Mouse (Mus musculus) induced T-regulatory cell, adult 2 months (primary cell): ENCODE measurements around the gene Cdx4.

Experiments
- DNase-seq: peaks from one replicate; pipeline ENCODE4 v3.0.0-alpha.2; 2012; ENCODE audit warnings: low read depth

The Cdx4 gene

DNA sequence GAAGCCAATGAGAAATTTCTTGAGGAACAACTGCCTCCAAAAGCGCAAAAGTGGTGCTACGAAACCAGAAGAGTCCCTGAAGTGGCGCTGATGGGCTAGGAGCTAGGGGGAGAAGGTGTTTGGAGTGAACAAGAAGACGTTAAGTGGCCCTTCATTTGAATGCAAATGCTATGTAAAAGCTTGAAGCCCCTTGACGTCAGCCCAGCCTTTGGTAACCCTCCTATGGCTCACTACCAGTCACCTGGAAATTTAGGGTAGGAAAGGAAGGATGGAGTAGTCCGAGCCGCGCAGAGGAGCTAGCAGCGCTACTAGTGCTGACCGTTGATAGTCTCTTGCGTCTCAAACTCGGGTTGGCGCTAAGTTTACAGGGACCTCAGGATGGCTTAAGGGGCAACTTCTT is at the start of gene Cdx4:
Gene Cdx4 (plus strand): TSS at position 253 of the 400 bp plus-strand sequence.
- no peak for DNase-seq

DNA sequence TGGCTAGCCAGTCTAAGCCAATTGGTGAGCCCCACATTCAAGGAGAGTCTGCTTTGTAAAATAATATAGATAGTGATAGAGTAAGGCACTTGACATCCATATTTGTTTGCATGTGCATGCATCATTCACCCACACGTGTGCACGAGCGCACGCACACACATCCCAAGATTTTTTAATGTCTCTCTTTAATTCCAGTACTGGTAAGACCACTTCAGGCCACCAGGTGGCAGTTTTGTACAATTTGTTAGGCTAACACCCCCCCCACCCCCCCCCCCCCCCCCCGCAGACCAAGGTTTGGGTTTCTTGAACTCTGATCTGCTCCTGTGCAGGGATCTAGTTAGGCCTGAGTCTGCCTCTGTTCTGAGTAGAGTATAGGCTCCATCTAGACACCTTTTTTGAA is 46.9 kb upstream of the Cdx4 start:
- peak; percentile 38 for DNase-seq

DNA sequence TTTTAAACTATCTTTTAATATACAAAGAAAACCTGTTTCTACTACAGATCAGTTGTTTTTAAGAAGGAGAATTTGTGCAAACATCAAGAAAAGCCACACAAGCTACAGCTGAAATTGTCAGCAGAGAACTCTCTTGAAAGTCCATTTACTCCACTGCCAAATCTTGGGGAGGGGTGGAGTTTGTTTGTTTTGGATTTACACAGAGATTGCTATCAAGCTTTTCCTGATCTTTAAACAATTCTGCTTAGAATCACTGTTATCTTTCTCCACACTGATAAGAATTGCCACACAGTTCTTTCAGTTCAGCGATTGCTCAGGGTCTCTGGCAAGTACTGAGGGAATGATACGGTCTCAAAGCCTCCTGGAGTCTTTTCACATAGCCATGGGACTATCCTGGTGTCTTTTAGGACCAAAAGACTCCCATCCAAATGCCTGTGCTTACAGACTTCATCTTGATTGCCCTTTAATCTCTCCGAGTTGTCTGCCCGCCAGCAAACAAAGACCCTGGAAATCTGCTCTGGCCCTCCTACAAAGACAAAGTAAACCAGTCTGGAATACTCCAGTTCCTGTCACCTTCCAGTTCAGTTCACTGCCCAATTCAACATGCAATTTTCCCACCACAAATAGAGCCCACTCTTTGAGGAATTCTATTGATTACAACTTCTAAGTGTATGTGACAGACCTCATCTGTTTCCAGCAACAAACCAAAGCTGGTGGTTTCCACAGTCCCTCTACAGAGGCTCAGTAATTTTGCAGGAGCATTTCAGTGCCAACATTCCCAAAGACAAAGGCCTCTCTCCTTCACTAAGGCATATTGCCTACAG is 34.1 kb upstream of the Cdx4 start:
- DNase-seq: no peak

DNA sequence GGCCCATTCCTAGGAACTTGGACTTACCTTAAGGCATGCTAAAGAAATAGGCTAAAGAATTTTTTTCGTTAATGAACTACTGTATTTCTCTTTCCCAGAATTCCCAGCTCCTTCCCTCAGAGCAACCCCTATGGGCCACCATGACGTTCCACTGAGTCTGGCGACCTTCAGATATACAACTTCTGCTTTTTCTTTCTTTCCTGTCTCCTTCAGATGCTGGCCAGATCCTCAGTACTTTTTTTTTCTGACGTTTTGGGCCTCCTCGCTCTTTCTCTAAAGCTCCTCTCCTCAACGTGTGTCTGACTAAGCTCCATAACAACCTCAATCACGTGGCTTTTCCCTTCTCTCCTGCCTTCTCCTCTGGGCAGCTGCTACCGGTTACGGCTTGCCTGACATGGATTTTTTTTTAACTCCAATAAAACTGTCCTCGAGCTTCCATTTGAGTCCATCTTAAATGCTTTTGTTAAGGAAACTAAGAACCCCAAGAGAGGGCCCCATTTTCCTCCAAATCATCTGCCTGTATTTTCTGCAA is 33.3 kb upstream of the Cdx4 start:
- no peak for DNase-seq

DNA sequence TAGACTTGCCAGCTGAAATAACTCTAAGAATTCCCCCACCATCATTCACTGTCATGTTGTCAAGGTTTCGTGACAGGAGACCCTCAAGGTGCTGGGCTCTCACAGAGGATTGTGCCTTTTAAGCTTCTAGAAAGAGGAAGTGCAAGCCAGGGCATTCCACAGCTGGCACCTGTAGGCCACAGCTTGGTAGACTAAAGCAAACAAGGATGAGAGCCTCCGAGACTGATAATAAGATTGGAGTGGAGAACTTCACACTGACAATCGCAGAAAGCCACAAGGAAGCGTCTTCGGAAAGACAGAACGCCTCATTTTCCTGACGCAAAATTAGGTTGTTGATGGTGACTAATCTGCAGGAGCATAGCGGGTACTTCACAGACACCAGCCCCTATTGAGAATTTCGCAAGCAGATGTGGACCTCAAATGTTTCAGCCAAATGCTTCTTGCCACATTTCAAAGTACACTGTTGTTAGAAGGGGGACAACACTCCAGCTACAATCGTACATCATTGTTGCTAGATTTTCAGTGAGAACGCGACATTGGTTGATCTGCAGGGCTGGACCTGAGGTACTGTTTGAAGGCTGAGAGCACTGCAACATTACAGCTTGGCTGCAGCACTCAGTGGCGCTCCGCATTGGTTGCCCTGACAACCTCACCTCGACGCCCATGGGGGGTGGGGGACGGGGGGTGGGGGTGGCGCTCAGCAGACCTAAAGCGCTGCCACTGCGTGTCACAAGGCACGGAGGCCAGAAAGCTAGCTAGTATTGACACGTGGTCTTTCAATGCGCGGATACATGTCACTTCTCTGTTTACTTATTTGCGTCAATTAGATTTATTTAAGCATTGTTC is 32.5 kb upstream of the Cdx4 start:
- no peak for DNase-seq

DNA sequence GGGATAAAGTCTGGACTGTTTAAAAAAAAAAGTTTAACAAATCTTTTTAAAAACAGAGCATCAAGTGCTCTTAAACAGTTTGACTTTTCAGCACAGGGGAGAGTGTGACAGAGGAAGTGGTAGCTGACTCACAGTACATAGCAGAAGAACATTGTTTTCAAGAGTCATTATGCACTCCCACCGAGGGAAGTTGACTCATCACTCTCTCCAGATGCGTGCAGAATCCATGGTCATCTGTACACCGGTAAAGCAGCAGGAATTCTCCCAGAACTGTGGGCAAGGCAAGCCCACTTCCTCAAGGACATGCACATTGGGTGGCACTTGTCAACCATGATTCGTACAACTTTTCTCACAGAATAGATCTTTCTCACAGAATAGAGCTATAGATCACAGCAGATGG is 22.3 kb upstream of the Cdx4 start:
- DNase-seq: no peak

DNA sequence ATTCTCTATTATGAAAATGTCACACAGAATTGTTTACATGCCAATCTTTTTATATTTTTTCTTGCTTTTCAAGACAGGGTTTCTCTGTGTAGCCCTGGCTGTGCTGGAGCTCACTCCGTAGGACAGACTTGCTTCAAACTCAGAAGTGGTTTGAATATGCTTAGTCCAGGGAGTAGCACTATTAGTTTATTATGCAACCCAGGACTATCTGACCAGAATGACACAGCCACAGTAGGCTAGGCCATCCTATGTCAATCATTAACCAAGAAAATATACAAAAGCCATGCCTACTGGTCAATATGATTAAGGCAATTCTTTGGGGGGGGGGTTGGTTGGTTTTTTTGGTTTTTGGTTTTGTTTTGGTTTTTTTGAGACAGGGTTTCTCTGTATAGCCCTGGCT is 12.9 kb upstream of the Cdx4 start:
- DNase-seq: no peak

DNA sequence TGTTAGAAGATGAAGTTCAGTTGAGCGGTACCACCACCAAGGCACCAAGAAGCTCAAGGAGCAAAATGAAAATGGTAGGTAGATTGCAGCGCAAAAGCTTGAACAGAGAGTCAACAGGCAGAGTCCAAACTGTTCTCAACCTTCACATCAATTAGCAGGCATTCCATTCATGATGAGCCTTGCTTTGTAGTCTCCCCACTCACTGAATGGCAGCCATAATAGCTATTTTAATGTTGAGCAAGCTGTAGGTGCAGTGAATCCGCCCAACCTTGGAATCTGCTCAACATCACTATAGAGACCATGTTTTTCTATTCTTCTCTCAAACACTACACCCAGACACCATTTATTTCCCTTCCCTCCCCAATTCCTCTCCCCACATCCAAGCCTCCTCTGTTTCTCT is 9.5 kb upstream of the Cdx4 start:
- DNase-seq: no peak

DNA sequence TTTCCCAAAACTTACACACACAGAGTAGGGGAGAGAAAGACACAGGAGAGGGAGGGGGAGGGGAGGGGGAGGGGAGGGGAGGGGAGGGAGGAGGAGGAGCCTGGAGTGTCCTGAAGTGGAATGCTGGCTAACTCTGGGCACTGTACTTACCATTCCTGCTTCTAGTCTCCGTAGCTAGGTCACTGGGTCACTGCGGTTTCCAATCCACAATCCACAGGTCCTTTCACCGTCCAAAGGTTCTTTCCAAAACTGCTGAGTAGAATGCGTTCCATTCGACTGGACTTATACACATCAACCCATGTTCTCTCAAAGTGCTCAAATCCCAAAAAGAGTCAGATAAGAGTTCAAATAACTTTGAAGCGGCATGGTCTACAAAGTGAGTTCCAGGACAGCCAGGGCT is 7.1 kb upstream of the Cdx4 start:
- DNase-seq: no peak

DNA sequence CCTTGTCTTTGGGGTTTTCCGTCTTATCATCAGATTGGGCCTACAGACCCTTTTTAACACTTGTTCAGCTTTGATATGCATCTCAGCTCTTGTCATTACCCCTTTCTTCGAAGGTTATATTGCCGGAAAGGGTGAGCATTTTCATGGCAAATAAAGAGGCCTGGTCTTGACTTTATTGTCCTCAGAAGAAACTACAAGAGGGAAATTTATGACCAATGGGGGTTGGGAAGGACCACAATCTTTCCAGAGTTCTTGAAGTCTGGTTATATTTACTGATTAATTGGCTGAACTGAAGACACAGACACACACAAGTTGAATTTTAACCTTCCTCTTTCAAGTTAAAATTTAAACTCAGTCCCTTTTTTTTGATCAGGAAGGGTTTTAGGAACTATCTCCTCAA is 4.7 kb downstream of the Cdx4 start:
- DNase-seq: no peak

DNA sequence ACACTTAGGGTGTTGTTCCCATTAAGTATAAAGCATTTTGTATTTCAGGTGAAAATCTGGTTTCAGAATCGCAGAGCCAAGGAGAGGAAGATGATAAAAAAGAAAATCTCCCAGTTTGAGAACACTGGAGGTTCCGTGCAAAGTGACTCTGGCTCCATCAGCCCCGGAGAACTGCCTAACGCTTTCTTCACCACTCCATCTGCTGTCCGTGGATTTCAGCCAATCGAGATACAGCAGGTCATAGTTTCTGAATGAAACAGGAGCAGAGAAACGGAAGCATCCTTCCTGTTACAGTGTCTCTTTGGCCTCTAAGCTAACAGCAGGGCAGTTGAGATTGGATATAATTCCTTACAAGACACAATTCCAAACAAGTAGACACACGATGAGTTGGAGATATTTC is 8.2 kb downstream of the Cdx4 start:
- no peak for DNase-seq

DNA sequence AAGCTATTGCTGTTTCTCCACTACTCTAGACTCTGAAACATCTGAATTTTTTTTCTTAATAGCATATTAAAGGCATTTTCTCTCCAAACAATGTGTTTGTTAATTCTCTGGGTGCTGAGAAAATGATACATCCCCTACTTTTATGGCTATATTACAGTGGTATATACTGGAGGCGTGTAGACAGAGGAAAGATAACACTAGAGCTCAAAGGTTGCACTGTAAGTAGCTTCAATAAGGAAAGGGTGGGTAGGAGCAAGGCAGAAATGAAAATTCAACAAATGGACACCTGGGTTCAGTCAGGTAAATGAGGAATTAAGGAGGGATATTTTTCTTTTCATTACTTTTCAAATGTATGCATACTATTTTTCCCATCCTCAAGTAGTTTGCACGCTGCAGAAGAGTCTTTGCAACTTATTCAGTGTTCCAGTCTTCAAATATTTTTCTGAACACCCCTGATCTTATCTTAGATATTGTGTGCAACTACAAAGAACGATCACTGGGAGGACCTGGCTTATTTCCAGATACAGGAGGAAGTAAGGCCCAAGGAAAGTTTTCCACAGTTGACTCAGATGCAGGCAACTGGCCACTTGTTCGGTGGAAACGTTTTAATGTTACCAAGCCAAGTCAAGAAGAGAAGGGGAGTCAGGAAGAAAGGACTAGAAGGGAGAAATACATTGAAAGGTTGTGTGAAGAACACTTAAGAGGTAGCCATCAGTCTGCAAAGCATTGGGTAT is 10.1 kb downstream of the Cdx4 start:
- DNase-seq: no peak

DNA sequence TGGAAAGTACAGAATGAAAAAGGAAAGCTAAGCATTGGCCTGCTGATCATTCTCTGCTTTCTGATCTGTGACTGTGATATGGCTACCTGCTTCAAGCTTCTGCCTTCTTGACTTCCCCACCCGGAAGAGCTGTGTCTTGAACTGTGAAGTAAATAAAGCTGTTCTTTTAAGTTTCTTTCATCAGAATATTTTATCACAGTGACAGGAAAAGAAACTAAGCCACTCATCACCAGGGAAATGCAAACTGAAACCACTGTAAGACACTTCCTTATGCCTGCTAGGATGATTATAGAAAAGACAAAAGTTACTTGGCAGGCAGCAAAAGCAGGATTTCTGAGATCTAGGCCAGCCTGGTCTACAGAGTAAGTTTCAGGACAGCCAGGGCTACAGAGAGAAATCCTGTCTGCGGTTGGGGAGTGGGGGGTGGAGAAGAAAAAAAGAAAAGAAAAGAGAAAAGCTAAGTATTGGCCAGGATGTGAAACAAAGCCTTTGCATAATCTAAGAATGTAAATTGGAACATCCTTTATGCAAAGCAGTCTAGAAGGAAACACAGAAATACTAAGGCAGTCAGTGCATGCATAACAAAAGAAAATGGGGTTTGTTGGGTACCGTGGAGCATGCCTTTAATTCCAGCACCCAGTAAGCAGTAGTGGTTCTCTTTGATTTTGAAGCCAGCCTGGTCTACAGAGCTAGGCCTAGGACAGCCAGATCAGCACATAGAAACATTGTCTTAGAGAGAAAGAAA is 20.3 kb downstream of the Cdx4 start:
- DNase-seq: peak; percentile 35

DNA sequence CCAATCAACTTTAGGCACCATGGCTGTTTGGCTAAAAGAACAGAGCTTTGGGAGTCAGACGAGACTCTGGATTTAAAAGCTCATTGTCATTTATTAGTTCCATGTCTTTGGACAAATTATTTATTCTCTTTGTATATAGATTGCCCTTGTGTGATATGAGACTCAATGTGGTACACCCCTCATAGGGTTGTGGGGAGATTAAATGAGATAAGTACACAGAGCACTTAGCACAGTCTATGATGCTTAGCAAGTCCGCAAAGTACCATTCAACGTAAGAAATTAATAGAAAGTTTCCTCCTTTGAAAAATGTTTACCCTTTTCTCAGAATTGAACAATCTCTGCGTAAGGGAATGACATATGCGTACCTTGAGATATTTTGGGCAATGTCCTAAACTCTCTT is 34.6 kb downstream of the Cdx4 start:
- DNase-seq: no peak

DNA sequence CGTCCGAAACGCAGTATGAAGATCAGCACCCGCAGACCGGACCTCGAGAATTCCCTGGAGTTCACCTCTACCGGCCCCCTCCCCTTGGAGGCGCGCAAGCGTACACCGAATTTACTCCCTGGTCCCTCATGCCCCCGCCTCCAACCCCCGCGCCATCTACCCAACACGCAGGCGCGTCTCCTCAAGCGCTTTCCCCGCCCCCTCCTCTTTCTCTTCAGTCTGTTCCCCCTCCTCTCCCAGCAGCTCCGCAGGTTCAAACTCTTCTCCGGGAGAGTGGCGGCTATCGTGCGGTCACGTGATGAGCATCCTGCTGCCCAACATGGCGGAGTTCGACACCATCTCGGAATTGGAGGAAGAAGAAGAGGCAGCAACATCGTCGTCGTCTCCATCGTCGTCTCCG is 35.1 kb downstream of the Cdx4 start, which contains the start of gene Chic1:
Gene Chic1 (plus strand): TSS at position 190 of the 400 bp plus-strand sequence.
- DNase-seq: peak; percentile 62

DNA sequence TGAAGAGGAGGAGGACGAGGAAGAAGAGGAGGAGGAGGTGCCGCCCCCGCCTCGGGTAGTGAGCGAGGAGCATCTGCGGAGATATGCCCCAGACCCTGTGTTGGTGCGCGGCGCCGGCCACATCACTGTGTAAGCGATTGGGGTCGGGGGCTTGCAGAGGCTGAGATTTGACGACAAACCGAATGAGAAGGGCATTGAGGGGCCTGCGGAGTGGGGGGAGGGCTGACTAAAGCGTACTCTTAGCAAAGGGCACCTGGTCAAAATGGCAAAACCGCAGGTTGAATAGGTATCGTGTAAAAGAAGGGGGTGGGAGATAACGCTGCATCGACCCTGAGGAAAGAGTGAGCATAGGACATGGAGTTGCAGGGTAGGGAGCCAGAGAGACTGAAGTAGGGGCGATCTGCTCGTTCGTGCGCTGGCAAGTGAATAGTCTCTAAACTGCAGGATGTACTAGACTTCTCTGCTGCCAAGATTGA is 35.6 kb downstream of the Cdx4 start:
- DNase-seq: peak; percentile 10

DNA sequence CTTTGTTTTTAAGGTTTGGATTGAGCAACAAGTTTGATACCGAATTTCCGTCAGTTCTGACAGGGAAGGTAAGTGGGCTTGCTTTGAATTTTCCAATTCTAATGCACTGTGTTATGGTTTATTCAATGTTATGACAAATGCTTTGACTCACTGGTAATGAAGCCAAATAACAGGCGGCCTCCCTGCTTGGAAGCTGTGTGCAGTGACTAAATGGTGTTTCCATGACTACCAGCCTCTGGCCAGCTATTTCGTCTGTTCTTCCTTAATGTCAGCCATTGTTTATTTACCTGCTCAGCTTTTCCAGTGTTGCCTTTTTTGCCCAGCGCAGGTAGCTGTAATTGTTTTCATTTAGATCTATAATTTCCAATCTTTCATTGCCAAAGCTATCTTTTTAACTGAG is 45.0 kb downstream of the Cdx4 start:
- no peak for DNase-seq

DNA sequence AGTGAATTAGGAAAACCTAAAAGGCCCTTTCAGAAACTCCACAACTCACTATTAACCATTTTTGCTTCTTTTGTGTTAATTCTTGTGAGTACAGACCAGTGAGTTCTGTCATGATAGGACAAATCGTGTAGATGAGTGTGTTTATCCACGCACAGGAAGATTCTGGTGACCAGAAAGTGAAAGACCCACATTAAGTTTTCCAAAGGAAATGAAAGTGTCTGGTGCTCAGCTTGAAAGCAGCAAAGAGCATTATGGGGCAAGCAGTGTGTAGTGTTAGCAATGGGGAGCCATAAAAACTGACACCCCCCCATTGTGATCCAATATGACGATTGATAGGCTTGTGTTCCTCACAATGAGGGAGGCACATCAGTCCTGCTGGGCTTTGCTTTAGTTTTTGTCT is 47.5 kb downstream of the Cdx4 start:
- no peak for DNase-seq

DNA sequence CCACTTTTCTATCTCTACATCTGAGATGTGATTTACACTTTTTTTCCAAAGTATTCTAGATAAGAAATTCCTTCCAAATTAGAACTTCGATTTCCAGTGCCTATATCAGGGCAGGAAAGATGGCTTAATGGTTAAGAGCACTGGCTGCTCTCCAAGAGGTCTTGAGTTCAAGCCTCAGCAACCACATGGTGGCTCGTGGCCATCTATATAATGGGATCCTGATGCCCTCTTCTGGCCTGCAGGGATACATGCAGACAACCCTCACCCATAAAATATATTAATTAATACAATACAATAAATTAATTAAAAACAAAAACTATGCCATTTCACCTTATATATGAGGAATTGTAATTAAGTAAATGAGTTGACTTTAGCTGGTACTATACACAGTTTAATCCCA is 50.0 kb downstream of the Cdx4 start:
- peak; percentile 46 for DNase-seq

DNA sequence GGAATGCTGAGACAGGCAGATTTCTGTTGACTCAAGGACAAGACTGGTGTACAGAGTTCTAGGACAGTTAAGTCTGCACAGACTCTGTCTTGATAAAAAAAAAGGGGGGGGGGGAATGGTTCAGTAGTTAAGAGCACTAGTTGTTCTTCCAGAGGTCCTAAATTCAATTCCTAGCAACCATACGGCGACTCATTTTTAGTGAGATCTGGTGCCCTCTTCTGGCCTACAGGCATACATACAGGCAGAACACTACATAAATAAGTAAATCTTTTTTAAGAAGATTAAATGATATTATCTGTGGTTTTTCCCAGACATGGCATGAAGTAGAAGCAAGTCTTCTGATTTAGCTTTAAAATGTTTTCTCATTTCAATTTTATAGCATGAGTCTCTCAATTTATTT is 50.4 kb downstream of the Cdx4 start:
- peak; percentile 49 for DNase-seq

DNA sequence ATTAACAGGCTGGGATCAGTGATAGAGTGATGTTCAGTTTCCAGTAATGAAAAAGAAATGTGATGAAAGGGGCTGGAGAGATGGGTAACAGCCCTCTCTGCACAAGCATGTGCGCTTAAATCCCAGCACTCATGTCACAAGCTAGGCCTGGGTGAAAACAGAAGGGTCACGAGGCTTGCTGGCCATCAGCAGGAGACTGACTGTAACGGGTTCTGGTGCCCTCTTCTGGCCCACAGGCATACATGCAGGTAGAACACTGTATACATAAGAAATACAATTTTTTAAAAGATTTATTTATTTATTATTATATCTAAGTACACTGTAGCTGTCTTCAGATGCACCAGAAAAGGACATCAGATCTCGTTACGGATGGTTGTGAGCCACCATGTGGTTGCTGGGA is 53.1 kb downstream of the Cdx4 start:
- DNase-seq: no peak
